Mouse (Mus musculus) C2C12 (cell line): ENCODE measurements around the gene Vgll4. TPM values are rescaled to one million over a fixed set of nuclear protein-coding genes. Genes with fewer than 3 reads are reported as not detected.

Experiments
- H3K27me3 ChIP-seq: one replicate; pipeline ENCODE4 v1.6.1; 2011; ENCODE audit not compliant: control insufficient read depth, insufficient read depth, insufficient read length
- H3K36me3 ChIP-seq: one replicate; pipeline ENCODE4 v1.6.1; 2011; ENCODE audit not compliant: control insufficient read depth, insufficient read depth
- H3K4me3 ChIP-seq: one replicate; pipeline ENCODE4 v1.5.1; 2011; ENCODE audit warnings: mild to moderate bottlenecking, control low read depth; ENCODE audit not compliant: poor library complexity, insufficient read depth, severe bottlenecking
- H3K79me2 ChIP-seq: one replicate; pipeline ENCODE4 v1.6.1; 2011; ENCODE audit not compliant: control insufficient read depth, insufficient read depth
- H3K79me3 ChIP-seq: one replicate; pipeline ENCODE4 v1.6.1; 2011; ENCODE audit warnings: low read depth, control low read depth
- H3ac ChIP-seq: one replicate; pipeline ENCODE3; 2011; ENCODE audit warnings: low read depth; ENCODE audit not compliant: control insufficient read depth, insufficient read length
- CEBPB ChIP-seq: IDR thresholded peaks from one replicate; pipeline ENCODE4 v1.6.1; 2011; ENCODE audit warnings: low read depth, mild to moderate bottlenecking, control low read depth, moderate library complexity
- CTCF ChIP-seq: IDR thresholded peaks from one replicate; pipeline ENCODE4 v1.5.1; 2011; ENCODE audit not compliant: control insufficient read depth, insufficient read depth, insufficient read length
- FOSL1 ChIP-seq: IDR thresholded peaks from one replicate; pipeline ENCODE4 v1.8.0; 2011; ENCODE audit warnings: mild to moderate bottlenecking, low read length; ENCODE audit not compliant: poor library complexity, insufficient read depth, severe bottlenecking
- MAX ChIP-seq: IDR thresholded peaks from one replicate; pipeline ENCODE4 v1.6.1; 2011; ENCODE audit warnings: mild to moderate bottlenecking, control low read depth
- MYOD1 ChIP-seq: IDR thresholded peaks from one replicate; pipeline ENCODE4 v1.6.1; 2011; ENCODE audit warnings: low read depth; ENCODE audit not compliant: control insufficient read depth, insufficient read length
- MYOG ChIP-seq: IDR thresholded peaks from one replicate; pipeline ENCODE4 v1.6.1; 2011; ENCODE audit not compliant: control insufficient read depth, insufficient read length; ENCODE audit errors: extremely low read depth
- USF1 ChIP-seq: IDR thresholded peaks from one replicate; pipeline ENCODE4 v1.6.1; 2011; ENCODE audit warnings: low read depth, mild to moderate bottlenecking, control low read depth, moderate library complexity
- polyA plus RNA-seq: library from polyadenylated mRNA; unstranded; fragments of >200 nt; fragmentation: generic; extraction: Trizol; gene quantifications from one replicate; pipeline ENCODE4 v1.2.1, GENCODE M21; 2012; ENCODE audit warnings: missing spikeins

Vgll4 gene
- polyA plus RNA-seq, 1 experiment: 30.7 TPM

DNA sequence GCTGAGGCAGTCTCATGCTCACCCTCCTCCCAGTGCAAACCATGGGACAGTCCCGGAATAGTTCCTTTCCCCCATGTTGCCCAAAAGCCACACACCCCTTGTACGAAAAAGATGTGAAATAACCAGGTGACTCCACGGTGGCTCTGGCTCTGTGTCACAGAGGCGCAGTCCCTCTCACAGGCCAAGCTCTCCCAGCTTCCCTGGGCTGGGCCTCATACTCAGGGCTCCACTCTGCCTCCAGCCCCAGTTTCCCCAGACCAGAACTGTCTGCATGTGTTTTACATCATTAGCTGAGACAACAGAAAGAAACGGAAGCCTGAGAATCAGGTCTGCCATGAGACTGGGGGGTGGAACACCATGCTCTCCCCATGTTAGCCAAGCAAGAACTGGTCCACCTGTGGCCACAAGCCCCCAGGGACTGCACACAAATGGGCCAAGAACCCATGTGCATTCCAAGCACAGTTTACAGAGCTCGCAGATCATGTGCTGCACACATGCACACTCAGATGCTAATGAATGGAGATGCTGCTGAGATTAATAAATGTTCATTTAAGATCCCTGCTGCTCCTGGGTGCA is 100.2 kb downstream of the Vgll4 start:
- Histone ChIP-seq H3K79me2 (peaks cover 88% of the 10 kb centered on the region), H3K79me3 (peaks cover 56% of the 10 kb centered on the region), H3ac (no peak overlapping the region), H3K4me3 (no peak overlapping the region), H3K27me3 (no peaks in the 10 kb centered on the region), H3K36me3 (no peaks in the 10 kb centered on the region)
- TF ChIP-seq CEBPB (no peak), MAX (no peak), FOSL1 (no peak), MYOG (no peak), MYOD1 (no peak), CTCF (no peak), USF1 (no peak)

- peaks cover 54% of the 10 kb centered on the region for H3K79me3 ChIP-seq
- no peaks in the 10 kb centered on the region for H3K27me3 ChIP-seq
- peaks cover 1% of the 10 kb centered on the region for H3K36me3 ChIP-seq
- H3ac ChIP-seq: no peak overlapping the region
- H3K79me2 ChIP-seq: peaks cover 88% of the 10 kb centered on the region
- H3K4me3 ChIP-seq: no peak overlapping the region
- TF ChIP-seq MAX (no peak), CEBPB (no peak), USF1 (no peak), MYOD1 (no peak), CTCF (no peak), FOSL1 (no peak), MYOG (no peak)
Observed at GRCm38 (mm10) chr6:114868656-114869055, 101.1 kb downstream of the Vgll4 start.

GRCm38 (mm10) chr6:114866619-114867018 is 103.2 kb downstream of the Vgll4 start:
- Histone ChIP-seq H3K36me3 (peaks cover 12% of the 10 kb centered on the region), H3K4me3 (no peak overlapping the region), H3K79me3 (peaks cover 47% of the 10 kb centered on the region), H3ac (no peak overlapping the region), H3K79me2 (peaks cover 80% of the 10 kb centered on the region), H3K27me3 (no peaks in the 10 kb centered on the region)
- no peak for TF ChIP-seq USF1
- no peak for TF ChIP-seq CTCF
- no peak for TF ChIP-seq FOSL1
- no peak for TF ChIP-seq MAX
- no peak for TF ChIP-seq MYOD1
- TF ChIP-seq CEBPB: no peak
- no peak for TF ChIP-seq MYOG

DNA sequence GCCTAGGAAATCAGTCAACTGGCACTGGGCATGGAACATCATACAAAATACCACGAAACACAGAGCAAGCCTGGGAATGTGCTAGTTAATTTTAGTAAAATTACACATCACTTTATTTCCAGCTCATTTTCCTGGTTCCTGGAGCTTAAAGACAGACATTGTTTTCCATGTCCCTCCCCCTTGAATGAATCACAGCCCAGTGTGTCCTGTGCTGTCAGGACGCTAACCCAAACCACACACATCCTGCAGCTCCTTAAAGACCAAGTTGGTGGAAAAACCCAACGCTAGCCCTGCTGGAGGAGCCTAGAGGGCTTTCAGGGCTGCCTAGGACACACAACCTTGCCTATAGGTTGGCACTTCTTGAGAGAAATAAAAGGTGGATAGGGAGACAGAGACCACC is 103.7 kb downstream of the Vgll4 start:
- TF ChIP-seq FOSL1: no peak
- TF ChIP-seq USF1: no peak
- no peak for TF ChIP-seq CTCF
- TF ChIP-seq MYOD1: no peak
- peaks cover 43% of the 10 kb centered on the region for H3K79me3 ChIP-seq
- H3K4me3 ChIP-seq: no peak overlapping the region
- H3K36me3 ChIP-seq: peaks cover 15% of the 10 kb centered on the region
- no peaks in the 10 kb centered on the region for H3K27me3 ChIP-seq
- H3K79me2 ChIP-seq: peaks cover 74% of the 10 kb centered on the region
- no peak overlapping the region for H3ac ChIP-seq

DNA sequence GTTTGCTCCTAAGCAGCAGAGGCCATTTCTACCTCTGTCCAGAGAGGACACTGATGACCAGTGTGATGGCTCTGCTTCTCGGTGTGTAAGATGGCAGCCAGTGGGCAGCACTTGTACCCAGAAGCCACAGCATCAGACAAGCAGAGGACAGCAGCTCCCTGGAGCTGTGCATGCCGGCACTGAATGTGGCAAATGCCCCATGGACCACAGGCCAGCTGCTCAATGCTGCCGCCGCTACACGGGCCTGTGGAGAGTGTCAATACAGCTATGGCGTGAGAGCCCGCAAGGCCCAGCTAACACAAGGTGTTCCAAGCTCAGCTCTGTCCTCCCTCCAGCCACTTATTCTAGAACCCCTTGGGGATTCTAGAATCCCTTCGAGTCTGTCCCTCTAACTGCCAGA is 105.4 kb downstream of the Vgll4 start:
- Histone ChIP-seq H3K79me2 (peaks cover 58% of the 10 kb centered on the region), H3K4me3 (no peak overlapping the region), H3ac (no peak overlapping the region), H3K36me3 (peaks cover 26% of the 10 kb centered on the region), H3K27me3 (no peaks in the 10 kb centered on the region), H3K79me3 (peaks cover 29% of the 10 kb centered on the region)
- TF ChIP-seq FOSL1: no peak
- no peak for TF ChIP-seq MYOG
- TF ChIP-seq CTCF: no peak
- TF ChIP-seq MYOD1: no peak
- TF ChIP-seq CEBPB: no peak
- TF ChIP-seq MAX: no peak
- TF ChIP-seq USF1: no peak

GRCm38 (mm10) chr6:114863501-114863900 is 106.3 kb downstream of the Vgll4 start:
- H3K36me3 ChIP-seq: peaks cover 29% of the 10 kb centered on the region
- peaks cover 21% of the 10 kb centered on the region for H3K79me3 ChIP-seq
- H3ac ChIP-seq: no peak overlapping the region
- H3K4me3 ChIP-seq: no peak overlapping the region
- no peak for TF ChIP-seq USF1
- no peak for TF ChIP-seq MYOD1
- no peak for TF ChIP-seq CTCF
- TF ChIP-seq CEBPB: no peak
- TF ChIP-seq MAX: no peak
- TF ChIP-seq MYOG: no peak
- no peak for TF ChIP-seq FOSL1
- no peaks in the 10 kb centered on the region for H3K27me3 ChIP-seq
- H3K79me2 ChIP-seq: peaks cover 49% of the 10 kb centered on the region
